Mouse (Mus musculus) lung, postnatal 10 days (tissue): ENCODE data around the gene Tjp3.

ENCODE experiments used
- DNase-seq: peaks from one replicate; pipeline ENCODE4 v3.0.0; 2021

Tjp3 gene

DNA sequence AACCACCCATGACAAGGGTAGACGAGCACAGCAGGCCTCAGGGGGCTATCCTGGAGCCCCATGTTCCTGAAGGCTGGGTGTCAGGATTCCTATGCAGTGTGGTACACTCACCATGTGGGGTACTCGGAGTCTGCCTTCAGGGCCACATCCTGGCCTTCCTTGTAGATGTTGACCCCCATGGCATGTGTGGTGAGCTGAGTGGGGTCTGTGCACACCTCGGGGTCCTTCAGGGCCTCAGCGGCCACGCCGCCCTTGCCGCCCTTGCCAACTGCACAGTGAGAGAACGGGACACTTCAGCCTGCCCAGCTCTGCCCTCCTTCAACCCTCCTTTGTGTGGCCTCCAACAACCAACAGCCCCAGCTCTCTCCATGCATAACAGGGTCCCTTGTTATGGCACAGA is 25.8 kb downstream of the Tjp3 start:
- DNase-seq: no peak

DNA sequence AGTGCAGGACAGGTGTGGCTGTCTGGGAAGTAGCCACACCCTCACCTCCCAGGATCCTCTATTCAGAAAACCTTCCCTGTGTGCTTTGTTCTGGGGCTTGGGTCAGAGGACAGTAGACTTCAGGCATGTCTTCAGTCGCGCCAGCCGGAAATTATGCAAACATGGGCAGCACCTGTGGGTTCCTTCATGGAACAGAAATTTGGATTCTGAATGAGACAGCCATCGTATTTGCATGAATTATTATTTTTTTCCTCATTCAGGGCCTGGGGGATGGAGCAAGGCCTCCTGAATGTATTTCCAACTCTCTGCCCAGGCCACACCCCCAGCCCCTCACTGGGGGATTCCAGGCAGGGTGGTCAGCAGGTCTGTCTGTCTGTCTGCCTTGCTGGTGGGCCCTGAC is 30.4 kb downstream of the Tjp3 start:
- DNase-seq: no peak

DNA sequence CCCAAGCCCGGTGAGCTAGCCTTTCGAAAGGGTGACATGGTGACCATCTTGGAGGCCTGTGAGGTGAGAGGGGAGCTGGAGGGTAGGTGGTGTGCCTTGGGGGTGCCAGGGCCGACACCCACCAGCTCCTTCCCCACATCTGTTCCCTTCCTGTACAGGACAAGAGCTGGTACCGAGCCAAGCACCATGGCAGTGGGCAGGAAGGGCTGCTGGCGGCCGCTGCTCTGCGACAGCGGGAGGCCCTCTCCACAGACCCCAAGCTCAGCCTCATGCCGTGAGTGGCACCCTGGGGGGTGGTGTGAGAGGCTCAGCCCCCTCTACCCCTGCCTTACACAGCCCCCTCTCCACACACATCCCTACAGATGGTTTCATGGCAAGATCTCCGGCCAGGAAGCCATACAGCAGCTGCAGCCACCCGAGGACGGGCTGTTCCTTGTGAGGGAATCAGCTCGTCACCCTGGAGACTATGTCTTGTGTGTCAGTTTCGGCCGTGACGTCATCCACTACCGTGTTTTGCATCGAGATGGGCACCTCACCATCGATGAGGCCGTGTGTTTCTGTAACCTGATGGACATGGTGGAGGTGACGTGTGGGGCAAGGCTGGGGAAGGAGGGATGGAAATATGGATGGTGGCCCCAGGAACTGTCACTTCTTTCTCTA is 32.0 kb downstream of the Tjp3 start:
- DNase-seq: no peak

DNA sequence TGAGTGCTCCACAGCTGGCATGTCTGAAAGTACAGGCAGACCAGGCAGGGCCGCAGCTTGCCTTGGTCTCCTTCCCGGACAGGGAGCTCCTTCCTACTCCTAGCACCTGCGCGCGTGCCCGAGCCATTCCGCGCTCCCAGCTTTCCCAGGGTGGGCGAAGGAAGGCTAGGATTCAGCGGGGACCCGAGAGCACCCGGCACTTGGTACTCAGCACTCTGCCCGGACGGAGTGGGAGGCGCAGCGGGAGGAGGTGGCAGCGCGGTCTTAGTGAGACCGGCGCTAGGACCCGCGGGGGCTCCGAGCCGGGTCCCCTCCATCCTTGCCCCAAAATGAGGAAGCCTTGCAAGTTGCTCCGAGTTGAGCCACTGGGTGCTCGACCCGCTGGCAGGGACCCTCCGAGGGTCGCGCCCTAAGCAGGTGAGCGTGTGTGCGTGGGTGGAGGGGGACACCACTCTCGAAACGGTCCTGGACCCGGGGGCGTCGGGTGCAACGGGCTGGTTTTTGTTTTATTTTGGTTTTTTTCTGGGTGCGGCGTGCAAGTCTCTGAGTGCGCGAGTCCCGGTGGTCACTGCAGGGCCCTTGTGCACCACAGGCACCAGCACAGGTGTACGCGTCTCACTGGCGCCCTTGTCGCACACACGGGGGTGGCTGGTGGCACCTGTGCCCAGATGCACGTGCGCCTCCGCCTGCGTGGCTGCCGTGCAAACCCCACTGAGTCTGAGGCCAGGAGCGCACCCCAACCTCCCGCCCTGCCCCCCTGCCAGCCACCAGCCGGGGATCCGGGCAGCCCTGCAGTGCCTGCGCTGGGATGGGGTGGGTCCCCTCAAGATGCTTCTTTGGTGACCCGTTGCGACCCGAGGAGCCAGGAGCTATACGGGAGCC is 34.0 kb downstream of the Tjp3 start:
- no peak for DNase-seq

DNA sequence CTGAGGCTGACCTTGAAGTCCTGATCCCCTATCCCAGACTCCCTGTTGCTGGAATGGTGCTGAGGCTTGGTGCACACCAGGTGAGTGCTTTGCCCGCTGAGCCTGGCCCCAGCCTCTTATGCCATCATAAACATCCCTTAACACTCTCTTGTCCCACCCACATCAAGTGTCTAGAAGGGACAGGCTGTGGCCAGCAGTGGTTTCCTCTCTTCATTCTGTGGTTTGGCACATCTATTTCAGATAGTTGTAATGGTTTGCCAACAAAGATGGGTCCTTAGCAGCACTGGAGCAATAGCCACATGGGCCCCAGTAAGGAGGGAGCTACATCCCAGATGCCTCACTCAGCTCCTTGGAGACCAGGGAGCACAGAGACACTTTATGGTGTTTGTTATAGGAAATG is 36.5 kb downstream of the Tjp3 start:
- no peak for DNase-seq

DNA sequence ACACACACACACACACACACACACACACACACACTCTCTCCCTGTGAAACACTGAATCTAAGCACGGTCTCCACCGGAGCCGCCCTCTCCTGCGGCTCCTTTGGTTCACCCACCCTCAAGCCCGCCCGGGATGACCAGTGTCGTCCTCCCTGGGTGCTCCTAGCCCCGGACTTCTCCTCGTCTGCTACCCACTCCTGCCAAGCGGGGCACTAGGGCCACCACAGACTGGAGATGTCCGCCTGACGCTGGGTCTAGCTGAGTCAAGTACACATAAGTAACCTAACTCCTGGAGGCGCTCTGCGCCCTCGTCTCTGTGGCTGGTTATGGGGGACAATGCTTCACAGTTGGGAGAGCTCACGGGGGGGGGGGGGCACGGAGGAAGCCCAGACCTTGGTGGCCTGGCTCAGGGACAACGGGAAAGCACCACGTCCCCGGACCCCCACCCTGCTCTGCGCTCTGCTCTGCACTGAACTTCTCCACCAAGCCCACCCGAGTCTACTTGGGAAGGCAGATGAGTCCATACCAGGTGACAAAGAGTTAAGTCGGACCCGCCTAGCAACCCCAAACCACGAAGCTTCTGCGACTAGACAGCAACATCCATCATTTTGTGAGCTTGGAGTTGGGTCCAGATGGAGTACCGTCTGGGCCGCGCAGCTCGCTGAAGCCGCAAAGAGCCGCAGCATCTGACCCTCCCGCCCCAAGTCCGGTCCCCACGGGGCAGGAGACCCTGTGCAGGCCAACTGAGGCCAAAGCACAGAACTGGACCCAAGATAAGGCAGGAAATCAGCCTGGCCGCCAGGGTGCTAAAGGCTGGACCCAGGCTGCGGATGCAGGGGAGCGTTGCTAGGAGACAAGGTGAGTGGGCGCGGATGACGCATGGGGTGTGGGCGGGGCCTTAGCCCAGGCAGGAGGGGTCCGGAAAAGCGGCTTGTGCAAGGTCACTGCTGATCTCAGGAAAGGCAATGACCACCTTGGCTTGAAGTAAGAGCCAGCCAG is 38.7 kb downstream of the Tjp3 start, which contains the start of gene Matk:
Gene Matk, plus strand, starts transcription at position 512 of the 996 bp plus-strand sequence.
- DNase-seq: peak; percentile 53

DNA sequence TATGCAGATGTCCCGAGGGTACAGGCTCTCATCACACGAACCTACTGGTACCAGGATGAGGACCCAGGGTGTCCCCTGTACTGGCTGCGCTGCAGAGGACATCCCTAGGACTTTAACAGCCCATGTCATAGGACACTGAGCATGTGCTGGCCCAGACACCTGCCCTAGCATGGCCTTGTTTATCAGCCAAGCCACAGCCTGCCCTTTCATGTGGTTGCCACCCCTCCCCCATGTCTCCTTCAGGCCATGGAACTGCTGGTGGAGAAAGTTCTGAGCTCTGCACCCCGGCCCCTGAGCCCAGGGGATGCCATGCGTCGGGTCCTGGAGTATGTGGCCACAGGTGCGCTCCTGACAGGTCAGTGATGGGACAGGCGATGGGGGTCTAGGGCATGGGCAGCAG is 41.9 kb downstream of the Tjp3 start:
- no peak for DNase-seq

DNA sequence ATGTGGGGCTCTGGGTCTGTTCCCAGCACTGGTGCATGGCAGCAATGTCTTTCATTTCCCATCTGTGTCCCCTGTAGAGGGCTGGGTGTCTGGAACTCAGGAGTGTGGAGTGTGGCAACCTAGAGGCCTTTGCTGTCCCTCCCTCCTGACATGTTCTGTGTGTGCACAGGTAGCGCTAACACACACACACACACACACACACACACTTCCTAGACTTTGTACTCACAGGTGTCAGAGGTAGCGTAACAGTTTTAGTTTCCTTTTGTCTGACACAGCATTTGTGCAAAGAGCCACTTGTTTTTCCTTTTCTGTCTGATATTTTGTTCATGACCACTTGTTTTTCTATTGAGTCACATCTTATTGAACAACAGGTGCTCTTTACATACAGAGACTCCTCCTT is 43.6 kb downstream of the Tjp3 start:
- DNase-seq: no peak

DNA sequence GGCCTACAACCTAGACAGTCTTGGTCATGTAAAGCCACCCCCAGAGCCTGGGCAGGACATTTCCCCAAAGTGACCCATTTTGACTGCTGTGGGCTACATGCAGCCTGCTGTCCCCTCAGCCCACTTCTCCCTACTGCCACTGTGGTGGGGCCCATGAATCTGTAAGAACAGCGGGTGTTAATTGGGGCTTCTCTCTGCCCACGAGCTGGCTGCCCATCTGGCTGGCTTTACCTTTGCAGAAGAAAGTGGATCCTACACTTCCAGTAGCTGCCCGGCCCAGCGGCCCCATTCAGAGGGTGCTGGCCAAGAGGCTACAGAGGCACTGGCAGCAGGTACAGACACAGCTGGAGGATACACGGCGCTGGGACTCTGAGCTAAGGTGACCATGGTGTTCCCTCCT is 46.2 kb downstream of the Tjp3 start:
- DNase-seq: no peak

DNA sequence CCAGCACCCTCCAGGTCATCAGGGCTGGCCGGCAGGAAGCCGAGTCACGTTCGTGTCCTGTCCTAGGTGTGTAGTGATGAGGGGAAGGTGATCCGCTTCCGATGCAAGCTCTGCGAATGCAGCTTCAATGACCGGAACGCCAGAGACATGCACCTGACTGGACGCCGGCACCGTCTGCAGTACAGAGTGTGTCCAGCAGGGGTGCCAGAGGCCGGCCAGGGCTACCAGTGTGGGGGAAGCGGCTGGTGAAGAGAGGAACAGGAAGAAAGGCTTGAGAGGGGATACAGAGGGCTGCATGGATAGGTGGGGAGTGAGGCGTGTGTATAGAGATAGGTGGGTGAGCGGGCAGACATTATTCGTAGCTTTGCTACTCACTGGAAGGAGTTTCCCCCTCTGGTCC is 46.8 kb downstream of the Tjp3 start:
- DNase-seq: peak; percentile 87

DNA sequence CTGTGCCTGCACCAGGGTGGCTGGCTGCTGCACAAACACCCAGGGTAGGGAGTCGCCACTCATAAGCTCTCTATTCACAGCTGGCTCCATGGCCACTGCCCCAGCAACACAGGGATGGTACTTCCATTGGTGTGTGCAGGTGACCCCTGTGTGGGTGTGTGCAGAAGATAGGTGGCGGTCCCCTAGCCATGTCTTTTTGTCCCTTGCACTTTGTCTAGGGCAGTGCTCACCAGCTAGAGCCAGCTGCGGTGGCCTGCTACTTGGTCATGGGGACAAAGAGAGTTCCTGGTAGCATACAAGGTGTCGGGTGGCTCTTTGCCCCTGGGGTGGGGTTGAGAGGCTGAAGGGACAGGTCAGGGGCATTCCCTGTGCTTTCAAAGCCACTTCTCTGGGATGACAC is 47.2 kb downstream of the Tjp3 start:
- no peak for DNase-seq

DNA sequence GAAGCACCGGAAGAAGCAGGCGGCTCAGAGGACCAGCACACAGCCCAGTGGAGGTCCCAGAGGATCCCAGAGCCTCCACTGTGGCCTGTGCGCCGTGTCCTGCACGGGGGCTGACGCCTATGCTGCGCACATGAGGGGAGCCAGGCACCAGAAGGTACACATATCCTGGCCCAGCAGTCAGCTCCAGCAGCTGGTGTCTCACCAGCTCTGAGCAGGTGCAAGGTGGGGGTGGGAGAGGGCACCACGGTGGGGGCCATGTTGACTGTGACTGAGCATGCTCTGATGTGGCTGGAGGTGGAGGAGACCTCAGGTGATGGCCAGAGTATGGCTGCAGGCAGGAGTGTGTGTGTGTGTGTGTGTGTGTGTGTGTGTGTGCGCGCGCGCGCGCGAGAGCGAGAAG is 49.4 kb downstream of the Tjp3 start:
- DNase-seq: no peak

DNA sequence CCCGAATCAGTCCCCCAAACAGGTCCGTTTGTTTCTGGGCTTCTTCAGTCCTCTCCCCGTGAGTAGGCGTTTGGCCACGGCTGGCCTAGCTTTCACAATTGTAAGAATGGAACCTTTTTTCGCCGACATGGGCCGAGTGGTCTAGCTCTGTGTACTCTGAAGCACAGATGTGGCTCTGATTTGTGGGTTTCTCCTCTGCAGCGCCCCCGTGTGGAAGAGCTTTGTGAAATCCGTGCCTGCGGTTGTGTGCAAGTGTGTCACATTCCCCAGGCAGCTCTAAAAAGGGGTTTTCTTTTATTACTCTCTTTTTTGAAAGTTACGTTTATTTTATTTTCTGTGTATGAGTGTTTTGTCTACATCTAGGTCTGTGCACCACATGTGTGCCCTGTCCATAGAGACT is 50.5 kb downstream of the Tjp3 start:
- DNase-seq: peak; percentile 76

DNA sequence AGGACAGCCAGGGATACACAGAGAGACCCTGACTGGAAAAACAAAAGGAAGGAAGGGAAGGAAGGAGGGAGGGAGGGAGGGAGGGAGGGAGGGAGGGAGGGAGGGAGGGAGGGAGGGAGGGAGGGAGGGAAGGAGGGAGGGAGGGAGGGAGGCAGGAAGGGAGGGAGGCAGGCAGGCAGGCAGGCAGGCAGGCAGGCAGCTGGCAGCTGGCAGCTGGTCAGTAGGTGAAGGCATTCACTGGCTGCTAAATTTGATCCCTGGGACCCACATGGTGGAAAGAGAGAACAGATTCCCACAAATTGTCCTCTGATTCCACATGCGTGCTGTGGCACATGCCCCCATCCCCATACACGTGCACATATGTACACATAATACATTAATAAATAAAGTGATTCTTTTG is 52.8 kb downstream of the Tjp3 start:
- DNase-seq: no peak

DNA sequence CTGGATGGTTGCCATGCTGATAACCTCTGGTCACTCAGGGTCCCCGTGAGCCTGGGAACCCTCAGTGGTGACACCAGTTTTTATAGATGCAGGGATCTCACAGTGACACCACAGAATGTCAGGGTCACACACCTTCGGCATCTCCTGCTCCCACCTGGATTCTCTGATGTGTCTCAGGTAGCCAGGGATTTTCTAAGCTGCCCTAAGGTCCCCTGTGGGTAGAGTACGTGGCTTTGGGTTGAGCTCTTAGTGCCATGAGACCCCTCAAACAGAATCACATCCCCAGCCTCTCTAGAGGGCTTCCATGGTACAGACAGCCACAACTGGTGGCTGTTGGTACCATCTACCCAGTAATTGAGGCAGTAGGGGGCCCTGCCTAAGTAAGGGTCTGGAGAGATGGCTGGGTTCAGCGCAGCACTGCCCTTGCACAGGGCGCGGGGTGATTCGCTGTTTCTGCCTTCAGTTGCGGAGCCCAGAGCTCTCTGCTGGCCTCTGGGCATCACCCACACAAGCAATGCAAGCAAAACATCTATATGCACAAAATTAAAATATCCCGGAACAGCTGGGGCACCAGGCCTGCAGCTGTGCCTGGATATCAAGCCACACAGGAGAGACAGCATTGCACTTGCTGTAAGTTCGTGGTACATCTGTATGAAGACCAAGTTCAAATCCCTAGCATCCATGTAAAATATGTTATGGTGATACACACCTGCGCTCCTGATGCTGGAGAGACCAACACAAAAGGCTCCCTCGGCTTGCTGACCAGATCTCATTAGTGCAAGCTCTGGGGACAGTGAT is 54.7 kb downstream of the Tjp3 start:
- DNase-seq: no peak

DNA sequence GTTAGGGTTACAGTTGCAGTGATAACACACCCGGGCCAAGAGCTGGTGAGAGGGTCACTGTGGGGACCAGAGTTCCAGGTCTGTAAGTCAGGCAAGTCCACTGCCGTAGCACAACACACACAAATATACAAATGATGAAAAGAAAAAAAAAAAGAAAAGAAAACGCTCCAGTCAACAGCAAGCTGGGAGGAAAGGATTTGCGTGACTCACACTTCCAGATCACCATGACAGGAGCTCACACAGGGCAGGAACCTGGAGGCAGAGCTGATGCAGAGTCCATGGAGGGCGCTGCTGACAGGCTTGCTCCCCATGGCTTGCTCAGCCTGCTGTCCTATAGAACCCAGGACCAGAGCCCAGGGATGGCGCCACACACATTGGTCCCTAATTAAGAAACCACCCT is 57.2 kb downstream of the Tjp3 start:
- no peak for DNase-seq

DNA sequence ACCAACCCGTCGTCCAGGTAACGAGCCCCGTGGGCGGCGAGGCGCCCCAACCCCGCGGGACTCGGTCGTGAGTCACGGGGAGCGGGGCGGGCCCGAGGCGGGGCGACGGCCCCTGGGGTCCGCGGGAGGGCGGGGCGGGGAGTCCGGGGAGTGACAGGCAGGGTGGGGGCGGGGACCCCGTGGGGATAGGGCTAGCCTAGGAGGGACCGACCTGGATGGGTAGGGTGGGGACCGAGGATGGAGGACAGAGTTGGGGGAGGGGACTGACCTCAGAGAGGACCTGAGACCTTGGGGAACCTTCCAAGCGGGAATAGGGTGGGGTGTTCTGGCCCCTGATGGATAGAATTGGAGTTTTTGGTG is 58.2 kb downstream of the Tjp3 start:
- DNase-seq: no peak

DNA sequence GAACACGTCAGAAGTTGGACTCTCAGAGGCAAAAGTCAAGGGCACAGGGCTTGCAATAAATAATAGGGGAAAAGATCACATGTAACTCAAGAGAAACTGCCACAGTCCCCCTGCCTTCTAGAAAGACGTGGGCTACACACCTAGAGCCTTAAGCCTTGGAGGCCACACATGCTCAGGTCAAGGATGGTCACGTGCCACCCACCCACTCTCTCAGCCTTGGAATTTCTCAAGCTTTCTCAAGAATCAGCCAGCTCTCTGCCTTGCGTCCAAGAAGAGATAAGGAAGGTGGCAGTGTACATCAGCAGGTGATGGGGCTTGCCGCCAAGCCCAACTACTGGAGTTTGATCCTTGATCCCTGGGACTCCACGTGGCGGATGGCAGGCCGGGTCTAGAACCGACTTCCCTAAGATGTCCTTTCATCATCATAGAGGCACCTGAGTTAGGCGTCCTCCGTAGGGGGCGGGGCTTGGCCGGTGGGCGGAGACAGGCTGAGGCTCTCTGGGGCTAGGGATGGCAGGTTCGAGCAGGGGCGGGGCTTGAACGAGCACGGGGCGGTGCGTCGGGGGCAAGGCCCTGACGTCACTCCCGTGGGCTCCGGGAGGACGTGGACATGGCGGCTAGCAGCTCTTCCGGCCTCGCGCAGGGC is 58.7 kb downstream of the Tjp3 start, which contains the start of gene Zfr2:
Gene Zfr2, plus strand, starts transcription at position 576 of the 646 bp plus-strand sequence.
- DNase-seq: peak; percentile 95

DNA sequence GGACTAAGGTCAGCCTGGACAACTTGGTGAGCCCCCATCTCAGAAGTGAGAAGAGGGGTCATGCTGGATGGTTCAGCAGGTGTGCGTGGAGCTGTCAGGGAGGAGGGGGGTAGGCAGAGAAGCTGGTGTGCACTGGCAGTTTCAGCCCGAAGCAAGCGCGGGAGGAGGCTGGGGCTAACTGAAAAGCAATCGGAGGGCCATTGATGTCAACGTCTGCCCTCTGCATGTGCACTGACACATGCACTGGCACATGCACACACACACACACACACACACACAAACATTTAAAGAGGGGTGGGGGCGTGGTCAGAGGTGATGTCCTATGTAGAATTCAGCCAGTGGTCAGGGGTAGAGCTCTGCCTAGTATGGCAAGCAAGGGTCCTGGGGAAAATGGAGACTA is 59.9 kb downstream of the Tjp3 start:
- DNase-seq: no peak

DNA sequence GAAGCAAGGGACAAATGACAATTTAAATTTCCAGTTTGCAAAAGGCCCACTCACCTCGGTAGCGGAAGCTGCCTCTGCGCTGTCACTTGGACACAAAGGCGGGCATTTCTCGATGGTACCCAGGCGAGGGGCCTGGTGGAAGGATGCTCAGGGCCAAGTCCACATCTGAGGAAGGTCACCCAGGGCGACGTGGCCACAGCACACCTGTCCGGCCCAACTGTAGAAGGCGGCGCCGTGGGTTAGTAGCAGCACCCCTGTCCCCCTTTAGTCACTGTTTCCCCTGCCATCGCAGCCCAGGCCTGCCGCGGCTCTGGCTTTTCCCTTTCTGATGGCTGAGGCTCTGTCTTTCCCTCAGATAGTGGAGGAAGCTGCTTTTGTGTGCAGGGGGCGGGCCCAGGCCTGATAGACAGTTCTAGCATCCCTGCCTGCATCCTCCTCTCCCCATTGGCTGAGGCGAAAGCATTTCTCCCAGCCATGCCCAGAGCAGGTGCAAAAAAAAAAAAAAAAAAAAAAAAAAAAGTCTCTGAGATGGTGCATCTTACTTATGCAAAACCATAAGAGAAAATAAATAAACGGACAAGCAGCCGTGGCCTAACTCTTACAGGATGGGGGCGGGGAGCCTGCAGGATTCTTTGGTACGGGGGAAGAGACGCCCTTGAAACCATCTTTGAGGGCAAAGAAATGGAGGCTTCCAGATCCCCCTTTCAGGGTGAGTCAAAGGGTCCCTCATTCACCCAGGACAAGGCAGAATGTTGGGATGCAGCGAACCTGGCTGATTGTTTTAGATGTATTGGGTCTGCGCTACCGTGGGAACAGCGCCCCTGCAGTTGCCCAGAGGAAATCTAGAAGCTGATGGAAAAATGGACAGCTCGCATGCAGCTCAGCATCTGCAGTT is 60.7 kb downstream of the Tjp3 start, which contains the start of gene Atcay:
Gene Atcay, minus strand, starts transcription at position 396 of the 895 bp plus-strand sequence.
- peak; percentile 36 for DNase-seq
